Mouse (Mus musculus) megakaryocyte-erythroid progenitor cell, adult 5-6 weeks (primary cell): Measurements from ENCODE around the gene Sel1l2. TPM values are rescaled to one million over a fixed set of nuclear protein-coding genes. Genes with fewer than 3 reads are reported as not detected.
"Not testable (repeated sequence)": the region's sequence is repeated elsewhere in the genome, so short reads cannot be mapped to it uniquely, and the experiment has no call there.

Experiments used
- ATAC-seq: replicated peaks from 2 replicates; pipeline ENCODE4 v1.8.0; 2016; ENCODE audit warnings: mild to moderate bottlenecking, inconsistent platforms; ENCODE audit not compliant: severe bottlenecking, poor library complexity, low FRiP score, low TSS enrichment
- total RNA-seq, 2 experiments: library from RNA; stranded (forward) in 1 of 2; stranded (reverse) in 1 of 2; fragments of 200-1000, 215-1000 nt in 1 of 2; fragments of >200 nt in 1 of 2; fragmentation: Nextera tagmentation in 1 of 2; gene quantifications; 2 replicates each; pipeline ENCODE4 v1.2.3; 2014 to 2017

Sel1l2 gene
- total RNA-seq, 2 experiments from 2014 or later = not detected

- ATAC-seq = no peak
Measured at GRCm38 (mm10) chr2:140220325-140220724, 169.2 kb downstream of the Sel1l2 start.

- ATAC-seq = no peak
Measured at GRCm38 (mm10) chr2:140215965-140216364, 173.5 kb downstream of the Sel1l2 start.

GRCm38 (mm10) chr2:140215415-140215814 lies 174.1 kb downstream of the Sel1l2 start:
- ATAC-seq = no peak

- no peak for ATAC-seq
Measured at GRCm38 (mm10) chr2:140214519-140215027, 174.9 kb downstream of the Sel1l2 start.

GRCm38 (mm10) chr2:140203756-140204155 lies 185.8 kb downstream of the Sel1l2 start:
- ATAC-seq = no peak

- peak; percentile 83 for ATAC-seq
Measured at GRCm38 (mm10) chr2:140202573-140202972, 186.9 kb downstream of the Sel1l2 start.

GRCm38 (mm10) chr2:140200713-140201112 lies 188.8 kb downstream of the Sel1l2 start:
- no peak for ATAC-seq

- ATAC-seq = not testable (repeated sequence)
Measured at GRCm38 (mm10) chr2:140185685-140186210, 203.8 kb downstream of the Sel1l2 start.

Other genes starting within 250 kb of the Sel1l2 start
- not detected in 2 replicates for gene Gm17374, start 237.7 kb downstream of the Sel1l2 start, total RNA-seq (2014; fragmentation: Nextera tagmentation)
- gene Gm17374, start 237.7 kb downstream of the Sel1l2 start, total RNA-seq (2017) = not detected in 2 replicates
- 47.0 and 53.4 TPM in 2 replicates for gene Esf1, start 219.1 kb downstream of the Sel1l2 start, total RNA-seq (2014; fragmentation: Nextera tagmentation)
- 103 and 156 TPM in 2 replicates for gene Esf1, start 219.1 kb downstream of the Sel1l2 start, total RNA-seq (2017)
- 9.7 and 23.7 TPM in 2 replicates for gene Ndufaf5, start 219.1 kb downstream of the Sel1l2 start, total RNA-seq (2014; fragmentation: Nextera tagmentation)
- gene Ndufaf5, start 219.1 kb downstream of the Sel1l2 start, total RNA-seq (2017) = 22.4 and 30.5 TPM in 2 replicates
- 7.4 and 17.2 TPM in 2 replicates for gene Macrod2, start 5.6 kb upstream of the Sel1l2 start, total RNA-seq (2014; fragmentation: Nextera tagmentation)
- 10.8 and 10.9 TPM in 2 replicates for gene Macrod2, start 5.6 kb upstream of the Sel1l2 start, total RNA-seq (2017)